Mouse (Mus musculus): Measurements from ENCODE around the gene Lrrc74a. TPM values are rescaled to one million over a fixed set of nuclear protein-coding genes. Genes with fewer than 3 reads are reported as not detected.

Gene Lrrc74a
- polyA plus RNA-seq, 1 experiment from 2014 or later = not detected

GRCm38 (mm10) chr12:86802899-86803298 is 68.7 kb downstream of the Lrrc74a start:
- Histone ChIP-seq H3K27me3 (no peaks in the 10 kb centered on the region), H3K4me3 (no peak overlapping the region), H3K9me3 (no peaks in the 10 kb centered on the region), H3K4me1 (replicated peaks) (peaks cover 94% of the 10 kb centered on the region), H3K36me3 (no peaks in the 10 kb centered on the region), H3K27ac (peak overlapping the region; percentile 100), H3K4me2 (no peak overlapping the region), H3K9ac (no peak overlapping the region)
- no peak for ATAC-seq (ENCODE audit: low FRiP score)
- 52% methylated on average over 3 of the region's 3 CpGs for WGBS

GRCm38 (mm10) chr12:86803651-86804307 is 69.6 kb downstream of the Lrrc74a start:
- whole genome bisulfite sequencing = 46% methylated on average over 6 of the region's 6 CpGs
- Histone ChIP-seq H3K27me3 (no peaks in the 10 kb centered on the region), H3K36me3 (no peaks in the 10 kb centered on the region), H3K4me2 (no peak overlapping the region), H3K27ac (peak overlapping the region; percentile 100), H3K4me1 (replicated peaks) (peaks cover 100% of the 10 kb centered on the region), H3K9ac (0 out of 2 replicates have a peak overlapping the region, but pooled peaks have one; percentile 29), H3K4me3 (no peak overlapping the region), H3K9me3 (no peaks in the 10 kb centered on the region)
- ATAC-seq (ENCODE audit: low FRiP score) = no peak

- H3K9ac ChIP-seq = no peak overlapping the region
- WGBS = 34% methylated on average over 4 of the region's 4 CpGs
These were observed 70.1 kb downstream of the Lrrc74a start for GRCm38 (mm10) chr12:86804308-86804700.

GRCm38 (mm10) chr12:86804857-86805256 is 70.7 kb downstream of the Lrrc74a start:
- WGBS = 75% methylated on average over 2 of the region's 2 CpGs
- Histone ChIP-seq H3K27ac (peak overlapping the region; percentile 100), H3K4me1 (replicated peaks) (peaks cover 100% of the 10 kb centered on the region), H3K36me3 (no peaks in the 10 kb centered on the region), H3K4me2 (no peak overlapping the region), H3K4me3 (no peak overlapping the region), H3K9me3 (no peaks in the 10 kb centered on the region), H3K27me3 (no peaks in the 10 kb centered on the region), H3K9ac (no peak overlapping the region)
- no peak for ATAC-seq (ENCODE audit: low FRiP score)

More at GRCm38 (mm10) chr12:86804308-86804700, 70.1 kb downstream of the Lrrc74a start:
- Histone ChIP-seq H3K9me3 (no peaks in the 10 kb centered on the region), H3K4me1 (replicated peaks) (peaks cover 100% of the 10 kb centered on the region), H3K4me2 (no peak overlapping the region), H3K4me3 (no peak overlapping the region), H3K36me3 (no peaks in the 10 kb centered on the region), H3K27ac (peak overlapping the region; percentile 100), H3K27me3 (no peaks in the 10 kb centered on the region)
- no peak for ATAC-seq (ENCODE audit: low FRiP score)

- no peak overlapping the region for H3K9ac ChIP-seq
- H3K9me3 ChIP-seq = no peaks in the 10 kb centered on the region
- H3K36me3 ChIP-seq = no peaks in the 10 kb centered on the region
- H3K4me1 ChIP-seq (replicated peaks) = peaks cover 97% of the 10 kb centered on the region
- no peak overlapping the region for H3K4me2 ChIP-seq
- no peak for ATAC-seq (ENCODE audit: low FRiP score)
- WGBS = 63% methylated on average over 4 of the region's 4 CpGs
- peak overlapping the region; percentile 100 for H3K27ac ChIP-seq
- H3K4me3 ChIP-seq = no peak overlapping the region
- H3K27me3 ChIP-seq = no peaks in the 10 kb centered on the region
These were observed 71.1 kb downstream of the Lrrc74a start for GRCm38 (mm10) chr12:86805315-86805714.

- peak overlapping the region; percentile 68 for H3K9ac ChIP-seq
- H3K4me1 ChIP-seq (replicated peaks) = peaks cover 97% of the 10 kb centered on the region
- peak overlapping the region; percentile 100 for H3K27ac ChIP-seq
- ATAC-seq (ENCODE audit: low FRiP score) = peak; percentile 6
- 2% methylated on average over 20 of the region's 20 CpGs for WGBS
- no peaks in the 10 kb centered on the region for H3K36me3 ChIP-seq
- 0 out of 2 replicates have a peak overlapping the region, but pooled peaks have one; percentile 7 for H3K4me3 ChIP-seq
- no peaks in the 10 kb centered on the region for H3K9me3 ChIP-seq
- H3K27me3 ChIP-seq = no peaks in the 10 kb centered on the region
- peak overlapping the region; percentile 40 for H3K4me2 ChIP-seq
These were observed 72.1 kb downstream of the Lrrc74a start for GRCm38 (mm10) chr12:86806031-86806922.

GRCm38 (mm10) chr12:86806923-86807794 is 73.0 kb downstream of the Lrrc74a start:
- Histone ChIP-seq H3K4me3 (peak overlapping the region; percentile 7; the same call in 1 of the 2 replicates), H3K36me3 (no peaks in the 10 kb centered on the region)

GRCm38 (mm10) chr12:86807795-86808128 is 73.6 kb downstream of the Lrrc74a start:
- ATAC-seq (ENCODE audit: low FRiP score) = 0 out of 2 replicates have a peak, but pooled peaks have one; percentile 4
- Histone ChIP-seq H3K27ac (peak overlapping the region; percentile 100), H3K4me1 (replicated peaks) (peaks cover 97% of the 10 kb centered on the region), H3K9me3 (no peaks in the 10 kb centered on the region), H3K4me2 (peak overlapping the region; percentile 31), H3K27me3 (no peaks in the 10 kb centered on the region), H3K4me3 (no peak overlapping the region), H3K36me3 (no peaks in the 10 kb centered on the region), H3K9ac (peak overlapping the region; percentile 68)
- 16% methylated on average over 4 of the region's 4 CpGs for WGBS

More at GRCm38 (mm10) chr12:86806923-86807794, 73.0 kb downstream of the Lrrc74a start:
- Histone ChIP-seq H3K9ac (peak overlapping the region; percentile 68), H3K4me2 (peak overlapping the region; percentile 40), H3K27me3 (no peaks in the 10 kb centered on the region), H3K9me3 (no peaks in the 10 kb centered on the region), H3K27ac (peak overlapping the region; percentile 100), H3K4me1 (replicated peaks) (peaks cover 97% of the 10 kb centered on the region)
- WGBS = 5% methylated on average over 5 of the region's 5 CpGs
- peak; percentile 83 for ATAC-seq (ENCODE audit: low FRiP score)

GRCm38 (mm10) chr12:86808856-86809255 is 74.7 kb downstream of the Lrrc74a start:
- 68% methylated on average over 4 of the region's 4 CpGs for WGBS

GRCm38 (mm10) chr12:86810040-86810439 is 75.9 kb downstream of the Lrrc74a start:
- peak overlapping the region; percentile 80 for H3K27ac ChIP-seq
- WGBS = 90% methylated on average over 1 of the region's 1 CpGs
- no peak overlapping the region for H3K4me3 ChIP-seq
- H3K4me2 ChIP-seq = no peak overlapping the region
- ATAC-seq (ENCODE audit: low FRiP score) = no peak
- no peak overlapping the region for H3K9ac ChIP-seq
- H3K4me1 ChIP-seq (replicated peaks) = peaks cover 88% of the 10 kb centered on the region
- H3K9me3 ChIP-seq = no peaks in the 10 kb centered on the region
- H3K36me3 ChIP-seq = no peaks in the 10 kb centered on the region
- no peaks in the 10 kb centered on the region for H3K27me3 ChIP-seq

More at GRCm38 (mm10) chr12:86808856-86809255, 74.7 kb downstream of the Lrrc74a start:
- Histone ChIP-seq H3K9me3 (no peaks in the 10 kb centered on the region), H3K36me3 (no peaks in the 10 kb centered on the region), H3K27ac (peak overlapping the region; percentile 100), H3K4me3 (no peak overlapping the region), H3K4me2 (no peak overlapping the region), H3K27me3 (no peaks in the 10 kb centered on the region), H3K4me1 (replicated peaks) (peaks cover 91% of the 10 kb centered on the region), H3K9ac (0 out of 2 replicates have a peak overlapping the region, but pooled peaks have one; percentile 68)
- ATAC-seq (ENCODE audit: low FRiP score) = no peak

- peak overlapping the region; percentile 35 for H3K9ac ChIP-seq
- ATAC-seq (ENCODE audit: low FRiP score) = no peak
- WGBS = 60% methylated on average over 11 of the region's 11 CpGs
These were observed 76.7 kb downstream of the Lrrc74a start for GRCm38 (mm10) chr12:86810725-86811444.

More at GRCm38 (mm10) chr12:86810725-86811444, 76.7 kb downstream of the Lrrc74a start:
- Histone ChIP-seq H3K4me1 (replicated peaks) (peaks cover 88% of the 10 kb centered on the region), H3K4me3 (no peak overlapping the region), H3K9me3 (no peaks in the 10 kb centered on the region), H3K36me3 (no peaks in the 10 kb centered on the region), H3K4me2 (no peak overlapping the region), H3K27me3 (no peaks in the 10 kb centered on the region), H3K27ac (peak overlapping the region; percentile 80)

All from hindbrain, embryonic 13.5 days (tissue).